15 mouse cellular contexts compared by ENCODE assay signal in the genomic region with DNA sequence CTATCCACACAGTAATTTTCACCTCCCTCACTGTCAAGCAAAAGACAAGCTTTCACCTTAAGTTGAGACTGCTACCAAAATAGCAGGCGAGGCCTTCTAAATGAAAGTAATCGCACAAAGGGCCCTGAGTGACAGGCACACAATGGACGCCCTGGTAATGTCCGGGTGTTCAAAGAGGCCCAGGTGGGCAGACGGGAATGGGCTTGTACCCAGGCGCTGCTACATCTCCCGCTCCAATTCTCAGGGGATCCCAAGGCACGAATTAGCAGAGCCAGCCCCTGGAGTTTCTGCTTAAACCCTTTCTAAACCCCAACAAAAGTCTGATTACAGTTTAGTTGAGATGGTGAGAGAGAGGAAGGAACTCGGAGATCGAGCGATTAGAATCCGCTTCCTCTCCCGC.
DNase-seq lines count a peak whose midpoint lies in the region; ATAC-seq and TF ChIP-seq lines count a peak whose summit lies in the region.
"Had no signal": no experiment of that assay in that cellular context is flagged by ENCODE, and none has a peak within 500 bp of the region (broad histone marks: within the 10 kb centered on the region; RNA-seq: fewer than 3 reads in every experiment).

No protein-coding gene starts in this region.

- H3K27ac ChIP-seq in kidney, embryonic 15.5 days: no peak overlapping the region
- H3K27ac ChIP-seq in limb, embryonic 10.5 days: peak overlapping the region; percentile 79
- H3K27ac ChIP-seq in stomach, embryonic 16.5 days (ENCODE audit: low read length): peak overlapping the region; percentile 69
- no peak overlapping the region for H3K27ac ChIP-seq in layer of hippocampus, adult 2 months
- H3K27ac ChIP-seq: liver, embryonic 14.5 days had no signal

- peak; percentile 10 for DNase-seq in embryo, embryonic 10 days (ENCODE audit: low spot score)
- no peak for DNase-seq in embryo, embryonic 9.5 days (ENCODE audit: extremely low spot score)
- no peak for DNase-seq in kidney, postnatal 36 days
- no peak for DNase-seq in limb, embryonic 10.5 days (ENCODE audit: low spot score)
- DNase-seq in adrenal gland, postnatal 14 days: no peak
- DNase-seq in layer of hippocampus, adult 2 months (ENCODE audit: low spot score in 2 of 2): no peak
- DNase-seq: cerebellum, postnatal 14 days; gastrocnemius, postnatal 10 days; kidney, postnatal 25 days; lung, postnatal 36 days; spleen, adult 18-20 months had no signal

- ATAC-seq in kidney, embryonic 15.5 days (replicated peaks; ENCODE audit: low FRiP score): no peak
- no peak for ATAC-seq in stomach, embryonic 16.5 days (ENCODE audit: insufficient read depth, low FRiP score)
- ATAC-seq: Patski had no signal

- H3K4me1 ChIP-seq in kidney, embryonic 15.5 days: peaks cover 41% of the 10 kb centered on the region
- peaks cover 49% of the 10 kb centered on the region for H3K4me1 ChIP-seq in limb, embryonic 10.5 days
- H3K4me1 ChIP-seq in stomach, embryonic 16.5 days (ENCODE audit: control insufficient read depth, insufficient read depth, low read length): peaks cover 17% of the 10 kb centered on the region

- H3K4me2 ChIP-seq in kidney, embryonic 15.5 days: peak overlapping the region; percentile 20; the same call in 1 of the 2 replicates
- H3K4me2 ChIP-seq in stomach, embryonic 16.5 days (ENCODE audit: low read depth, low read length): no peak overlapping the region

- 0 out of 2 replicates have a peak, but pooled peaks cover 3% of the 10 kb centered on the region for H3K27me3 ChIP-seq in kidney, embryonic 15.5 days
- peaks cover 47% of the 10 kb centered on the region for H3K27me3 ChIP-seq in limb, embryonic 10.5 days (ENCODE audit: low read depth, poor library complexity, severe bottlenecking)
- H3K27me3 ChIP-seq in stomach, embryonic 16.5 days (ENCODE audit: control insufficient read depth, insufficient read depth, low read length): no peaks in the 10 kb centered on the region
- H3K27me3 ChIP-seq: Patski had no signal

- TF ChIP-seq CTCF in layer of hippocampus, adult 2 months (conservative IDR thresholded peaks at IDR 0.05): no peak

- no peaks in the 10 kb centered on the region for H3K9me3 ChIP-seq in kidney, embryonic 15.5 days (replicated peaks)
- no peaks in the 10 kb centered on the region for H3K9me3 ChIP-seq in limb, embryonic 10.5 days (replicated peaks)
- H3K9me3 ChIP-seq in stomach, embryonic 16.5 days (replicated peaks; ENCODE audit: control insufficient read depth, low read length): no peaks in the 10 kb centered on the region

- H3K9ac ChIP-seq in kidney, embryonic 15.5 days: no peak overlapping the region
- no peak overlapping the region for H3K9ac ChIP-seq in stomach, embryonic 16.5 days (ENCODE audit: low read length)
- H3K9ac ChIP-seq: liver, embryonic 14.5 days had no signal

- 34% methylated on average over 13 of the region's 13 CpGs for WGBS in kidney, embryonic 15.5 days
- WGBS in limb, embryonic 10.5 days: 15% methylated on average over 13 of the region's 13 CpGs
- WGBS in stomach, embryonic 16.5 days: 43% methylated on average over 13 of the region's 13 CpGs

- H3K36me3 ChIP-seq in kidney, embryonic 15.5 days: no peaks in the 10 kb centered on the region
- H3K36me3 ChIP-seq in limb, embryonic 10.5 days: no peaks in the 10 kb centered on the region
- no peaks in the 10 kb centered on the region for H3K36me3 ChIP-seq in stomach, embryonic 16.5 days (ENCODE audit: control insufficient read depth, insufficient read depth, low read length)

- no peak overlapping the region for H3K4me3 ChIP-seq in kidney, embryonic 15.5 days (replicated peaks)
- H3K4me3 ChIP-seq in limb, embryonic 10.5 days: peak overlapping the region; percentile 29; the same call in 1 of the 2 replicates
- H3K4me3 ChIP-seq in stomach, embryonic 16.5 days (replicated peaks; ENCODE audit: low read length): no peak overlapping the region
- no peak overlapping the region for H3K4me3 ChIP-seq in layer of hippocampus, adult 2 months

Comparison
In these comparisons a context has a peak if more than half of its experiments do, and no peak if none do; other contexts are left out.
1. H3K27ac ChIP-seq: peak in limb, embryonic 10.5 days (single experiment) and stomach, embryonic 16.5 days (single experiment); none in kidney, embryonic 15.5 days (single experiment) and layer of hippocampus, adult 2 months (single experiment).